Mouse (Mus musculus) liver, adult 2 months (tissue): ENCODE data around the gene Psmd7.

Experiments
- CTCF ChIP-seq: fragments of 200-500 bp; IDR thresholded peaks from 2 replicates; pipeline ENCODE4 v1.5.1; 2011; ENCODE audit warnings: low read depth, low read length, control low read depth
- POLR2A ChIP-seq: fragments of 200-500 bp; IDR thresholded peaks from 2 replicates; pipeline ENCODE4 v1.6.1; 2011; ENCODE audit warnings: low read length, control low read depth; ENCODE audit not compliant: insufficient read depth; ENCODE audit errors: extremely low read depth

- TF ChIP-seq CTCF (no peak), POLR2A (no peak)
These were observed 10.1 kb downstream of the Psmd7 start for GRCm38 (mm10) chr8:107578132-107578531.
